Mouse (Mus musculus): Measurements from ENCODE around the gene Atg10. TPM values are rescaled to one million over a fixed set of nuclear protein-coding genes. Genes with fewer than 3 reads are reported as not detected.

The Atg10 gene
- polyA plus RNA-seq, 2 experiments: 0.94 to 2.8 TPM

GRCm38 (mm10) chr13:91217691-91218090, 6.1 kb downstream of the Atg10 start:
- DNase-seq (ENCODE audit: low read depth in 3 of 3, low spot score in 3 of 3) (no peak), ATAC-seq (ENCODE audit: insufficient read depth) (no peak)
- H3K4me2 ChIP-seq (ENCODE audit: low read depth): no peak overlapping the region
- no peaks in the 10 kb centered on the region for H3K36me3 ChIP-seq (replicated peaks; ENCODE audit: control insufficient read depth, insufficient read depth, low read depth)
- H3K4me3 ChIP-seq (ENCODE audit: insufficient read depth in 1 of 2, low read depth in 2 of 2, low read length in 2 of 2): no peak overlapping the region
- WGBS (ENCODE audit: insufficient replicate concordance): 65% methylated on average over 2 of the region's 2 CpGs
- no peaks in the 10 kb centered on the region for H3K9me3 ChIP-seq (ENCODE audit: control insufficient read depth, low read length)
- TF ChIP-seq CTCF (IDR thresholded peaks at IDR 0.05; ENCODE audit: low read depth): no peak
- no peak for TF ChIP-seq EP300 (IDR thresholded peaks at IDR 0.05; ENCODE audit: low read depth)
- peaks cover 0 to 4% of the 10 kb centered on the region in 2 experiments; a peak in 1 of 4 replicates for H3K4me1 ChIP-seq (replicated peaks; ENCODE audit: control insufficient read depth in 2 of 2, insufficient read depth in 2 of 2, low read length in 1 of 2)
- H3K27ac ChIP-seq: no peak overlapping the region
- no peaks in the 10 kb centered on the region for H3K27me3 ChIP-seq (ENCODE audit: control insufficient read depth, insufficient read depth, low read length)
- no peak overlapping the region for H3K9ac ChIP-seq (replicated peaks)

- no peak overlapping the region for H3K27ac ChIP-seq
- no peaks in the 10 kb centered on the region for H3K27me3 ChIP-seq (ENCODE audit: control insufficient read depth, insufficient read depth, low read length)
- no peaks in the 10 kb centered on the region for H3K9me3 ChIP-seq (ENCODE audit: control insufficient read depth, low read length)
- no peak for ATAC-seq (ENCODE audit: insufficient read depth)
- H3K4me2 ChIP-seq (ENCODE audit: low read depth): no peak overlapping the region
- no peak for DNase-seq (ENCODE audit: low read depth in 3 of 3, low spot score in 3 of 3)
- TF ChIP-seq CTCF (IDR thresholded peaks at IDR 0.05; ENCODE audit: low read depth) (no peak), EP300 (IDR thresholded peaks at IDR 0.05; ENCODE audit: low read depth) (no peak)
- WGBS (ENCODE audit: insufficient replicate concordance): 26% methylated on average over 3 of the region's 3 CpGs
- no peak overlapping the region for H3K9ac ChIP-seq (replicated peaks)
- peaks cover 0 to 4% of the 10 kb centered on the region in 2 experiments; a peak in 1 of 4 replicates for H3K4me1 ChIP-seq (replicated peaks; ENCODE audit: control insufficient read depth in 2 of 2, insufficient read depth in 2 of 2, low read length in 1 of 2)
- H3K4me3 ChIP-seq (ENCODE audit: insufficient read depth in 1 of 2, low read depth in 2 of 2, low read length in 2 of 2): no peak overlapping the region
- no peaks in the 10 kb centered on the region for H3K36me3 ChIP-seq (replicated peaks; ENCODE audit: control insufficient read depth, insufficient read depth, low read depth)
Measured at GRCm38 (mm10) chr13:91216656-91217205, 7.0 kb downstream of the Atg10 start.

- Histone ChIP-seq H3K27me3 (ENCODE audit: control insufficient read depth, insufficient read depth, low read length) (no peaks in the 10 kb centered on the region), H3K9me3 (ENCODE audit: control insufficient read depth, low read length) (no peaks in the 10 kb centered on the region), H3K36me3 (replicated peaks; ENCODE audit: control insufficient read depth, insufficient read depth, low read depth) (no peaks in the 10 kb centered on the region), H3K4me2 (ENCODE audit: low read depth) (no peak overlapping the region), H3K9ac (replicated peaks) (no peak overlapping the region), H3K4me1 (replicated peaks; ENCODE audit: control insufficient read depth in 2 of 2, insufficient read depth in 2 of 2, low read length in 1 of 2) (peaks cover 0 to 5% of the 10 kb centered on the region in 2 experiments; a peak in 1 of 4 replicates), H3K4me3 (ENCODE audit: insufficient read depth in 1 of 2, low read depth in 2 of 2, low read length in 2 of 2) (no peak overlapping the region), H3K27ac (no peak overlapping the region)
- TF ChIP-seq EP300 (IDR thresholded peaks at IDR 0.05; ENCODE audit: low read depth) (no peak), CTCF (IDR thresholded peaks at IDR 0.05; ENCODE audit: low read depth) (no peak)
- 79% methylated on average over 8 of the region's 8 CpGs for WGBS (ENCODE audit: insufficient replicate concordance)
- ATAC-seq (ENCODE audit: insufficient read depth) (no peak), DNase-seq (ENCODE audit: low read depth in 3 of 3, low spot score in 3 of 3) (no peak)
Measured at GRCm38 (mm10) chr13:91212958-91213357, 10.8 kb downstream of the Atg10 start.

GRCm38 (mm10) chr13:91206237-91206636, 17.5 kb downstream of the Atg10 start:
- H3K4me1 ChIP-seq (replicated peaks; ENCODE audit: control insufficient read depth in 2 of 2, insufficient read depth in 2 of 2, low read length in 1 of 2): 0 out of 4 replicates have a peak, but pooled peaks cover 0 to 1% of the 10 kb centered on the region in 2 experiments
- H3K27me3 ChIP-seq (ENCODE audit: control insufficient read depth, insufficient read depth, low read length): no peaks in the 10 kb centered on the region
- no peak for ATAC-seq (ENCODE audit: insufficient read depth)
- no peak for DNase-seq (ENCODE audit: low read depth in 3 of 3, low spot score in 3 of 3)
- H3K9ac ChIP-seq (replicated peaks): no peak overlapping the region
- no peak overlapping the region for H3K4me3 ChIP-seq (ENCODE audit: insufficient read depth in 1 of 2, low read depth in 2 of 2, low read length in 2 of 2)
- H3K4me2 ChIP-seq (ENCODE audit: low read depth): no peak overlapping the region
- no peak overlapping the region for H3K27ac ChIP-seq
- H3K36me3 ChIP-seq (replicated peaks; ENCODE audit: control insufficient read depth, insufficient read depth, low read depth): no peaks in the 10 kb centered on the region
- no peaks in the 10 kb centered on the region for H3K9me3 ChIP-seq (ENCODE audit: control insufficient read depth, low read length)
- TF ChIP-seq CTCF (IDR thresholded peaks at IDR 0.05; ENCODE audit: low read depth) (no peak), EP300 (IDR thresholded peaks at IDR 0.05; ENCODE audit: low read depth) (no peak)
- 59% methylated on average over 5 of the region's 5 CpGs for WGBS (ENCODE audit: insufficient replicate concordance)

- H3K9ac ChIP-seq (replicated peaks): no peak overlapping the region
- H3K27ac ChIP-seq: no peak overlapping the region
- no peak overlapping the region for H3K4me3 ChIP-seq (ENCODE audit: insufficient read depth in 1 of 2, low read depth in 2 of 2, low read length in 2 of 2)
- no peak overlapping the region for H3K4me2 ChIP-seq (ENCODE audit: low read depth)
- H3K4me1 ChIP-seq (replicated peaks; ENCODE audit: control insufficient read depth in 2 of 2, insufficient read depth in 2 of 2, low read length in 1 of 2): no peaks in the 10 kb centered on the region
- DNase-seq (ENCODE audit: low read depth in 3 of 3, low spot score in 3 of 3) (no peak), ATAC-seq (ENCODE audit: insufficient read depth) (no peak)
- H3K9me3 ChIP-seq (ENCODE audit: control insufficient read depth, low read length): no peaks in the 10 kb centered on the region
- H3K36me3 ChIP-seq (replicated peaks; ENCODE audit: control insufficient read depth, insufficient read depth, low read depth): no peaks in the 10 kb centered on the region
- WGBS (ENCODE audit: insufficient replicate concordance): 68% methylated on average over 7 of the region's 7 CpGs
- TF ChIP-seq EP300 (IDR thresholded peaks at IDR 0.05; ENCODE audit: low read depth): no peak
- no peak for TF ChIP-seq CTCF (IDR thresholded peaks at IDR 0.05; ENCODE audit: low read depth)
- H3K27me3 ChIP-seq (ENCODE audit: control insufficient read depth, insufficient read depth, low read length): no peaks in the 10 kb centered on the region
Measured at GRCm38 (mm10) chr13:91202564-91202963, 21.2 kb downstream of the Atg10 start.
